Mouse (Mus musculus) adrenal gland, postnatal 0 days (tissue): ENCODE results near the gene Zfhx2. TPM values are rescaled to one million over a fixed set of nuclear protein-coding genes. Genes with fewer than 3 reads are reported as not detected.

Source experiments
- polyA plus RNA-seq: library from polyadenylated mRNA; unstranded; fragments of >200 nt; fragmentation: Nextera tagmentation; extraction: Ambion mirVana; gene quantifications from 2 replicates; pipeline ENCODE4 v1.2.1, GENCODE M21; 2015

Gene Zfhx2
- 4.4 and 6.0 TPM in 2 replicates for polyA plus RNA-seq

GRCm38 (mm10) chr14:55092011-55092577, at the start of gene Zfhx2:
Zfhx2 (minus strand) TSS chr14:55092324.

DNA sequence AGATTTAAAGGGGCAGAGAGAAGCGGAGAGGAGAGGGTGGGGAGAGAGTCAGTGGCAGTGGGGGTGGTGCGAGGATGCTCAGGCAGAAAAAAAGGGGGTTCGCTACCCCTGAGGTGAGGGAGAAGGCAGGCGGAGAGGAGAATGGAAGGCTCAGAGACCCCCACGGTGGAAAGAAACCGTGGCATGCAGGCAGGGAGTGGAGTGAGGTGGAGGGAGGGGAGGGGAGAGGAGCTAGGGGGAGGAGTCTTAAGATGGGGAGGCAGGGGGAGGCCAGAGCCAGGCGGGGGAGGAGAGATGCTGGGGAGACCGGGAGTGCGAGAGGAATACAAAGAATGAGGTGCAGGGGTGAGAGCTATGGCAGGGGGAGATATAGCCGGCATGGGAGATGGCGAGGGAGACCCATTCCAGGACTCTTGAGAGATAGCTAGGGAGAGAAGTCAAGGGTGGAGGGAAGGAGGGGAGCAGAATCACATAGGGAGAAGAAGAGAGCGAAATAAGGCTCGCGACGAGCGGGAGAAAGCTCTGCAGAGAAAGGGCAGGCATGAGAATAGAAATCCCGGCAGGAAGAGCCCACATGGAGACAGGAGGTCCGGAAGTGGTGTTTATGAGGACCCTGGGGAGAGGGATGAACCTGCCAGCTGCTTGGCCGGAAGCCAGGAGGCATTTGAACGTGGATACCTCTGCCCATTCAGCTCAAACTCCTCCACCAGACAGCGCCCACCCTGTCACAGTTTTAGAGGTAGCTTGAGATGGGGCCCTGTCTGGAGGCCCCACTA, 24.5 kb upstream of the Zfhx2 start, which contains the start of gene Jph4:
Jph4 (minus strand) TSS at position 511 of the 776 bp plus-strand sequence.

GRCm38 (mm10) chr14:55105836-55106809, 14.0 kb upstream of the Zfhx2 start, which contains the start of gene Ap1g2:
Ap1g2 (minus strand) TSS chr14:55106593.

GRCm38 (mm10) chr14:55094704-55095231, 2.6 kb upstream of the Zfhx2 start, which contains the start of gene Thtpa:
Thtpa (plus strand) TSS chr14:55094784.

DNA sequence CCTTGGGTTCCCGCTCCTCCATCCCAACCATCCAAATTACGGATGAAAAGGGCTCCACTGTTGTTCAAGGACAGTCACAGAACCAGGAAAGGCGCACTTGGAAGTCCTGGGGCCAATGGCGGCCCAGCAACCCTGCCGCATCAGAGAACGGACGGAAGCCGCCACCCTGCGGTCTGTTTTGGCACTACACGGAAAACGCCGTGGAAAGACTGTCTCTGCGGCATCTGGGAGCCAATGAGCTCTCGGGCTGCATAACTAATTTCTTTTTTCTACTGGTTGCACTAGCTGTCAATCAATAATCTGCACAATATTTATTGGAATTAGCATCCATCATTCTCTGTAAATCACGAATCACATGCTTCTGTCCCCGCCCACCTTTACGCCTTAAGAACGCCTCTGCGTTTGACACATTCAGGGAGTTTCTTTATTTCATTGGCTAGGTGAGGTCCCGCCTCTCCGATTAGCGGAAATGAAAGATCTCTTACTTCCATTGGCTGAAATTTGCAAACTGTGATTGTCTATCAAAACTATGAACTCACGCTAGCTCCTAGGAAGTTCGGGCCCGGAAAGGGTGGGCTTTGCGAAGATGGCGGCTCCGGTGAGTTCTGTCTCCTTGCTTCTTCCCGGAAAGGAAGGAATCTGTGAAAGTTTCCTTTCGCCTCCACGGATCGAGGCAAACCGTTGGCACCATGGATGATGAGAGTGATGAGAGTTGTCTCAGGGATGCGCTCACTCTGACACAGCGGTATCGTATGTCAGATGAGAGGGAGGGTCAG, 76.9 kb downstream of the Zfhx2 start, which contains the start of gene Ngdn:
Ngdn (plus strand) TSS at position 464 of the 776 bp plus-strand sequence.

Other genes starting within 250 kb of the Zfhx2 start
- 5.6 and 9.5 TPM in 2 replicates for gene Homez, start 221.4 kb downstream of the Zfhx2 start, polyA plus RNA-seq
- gene Ppp1r3e, start 214.8 kb downstream of the Zfhx2 start, polyA plus RNA-seq: 1.6 and 1.8 TPM in 2 replicates
- 3.2 and 4.3 TPM in 2 replicates for gene Bcl2l2, start 208.9 kb downstream of the Zfhx2 start, polyA plus RNA-seq
- 2.8 TPM in 1 of 2 replicates, not detected in the other for gene Gm20521, start 208.9 kb downstream of the Zfhx2 start, polyA plus RNA-seq
- 56.6 and 88.0 TPM in 2 replicates for gene Pabpn1, start 199.8 kb downstream of the Zfhx2 start, polyA plus RNA-seq
- 47.4 and 48.2 TPM in 2 replicates for gene Slc22a17, start 179.2 kb downstream of the Zfhx2 start, polyA plus RNA-seq
- gene Efs, start 166.2 kb downstream of the Zfhx2 start, polyA plus RNA-seq: 10.4 and 13.2 TPM in 2 replicates
- 0.32 TPM in 1 of 2 replicates, not detected in the other for gene Il25, start 159.6 kb downstream of the Zfhx2 start, polyA plus RNA-seq
- 5.5 and 12.5 TPM in 2 replicates for gene Cmtm5, start 156.1 kb downstream of the Zfhx2 start, polyA plus RNA-seq
- 1.1 and 3.5 TPM in 2 replicates for gene Myh6, start 125.4 kb downstream of the Zfhx2 start, polyA plus RNA-seq
- not detected in 2 replicates for gene Gm17428, start 115.4 kb downstream of the Zfhx2 start, polyA plus RNA-seq
- gene Myh7, start 97.7 kb downstream of the Zfhx2 start, polyA plus RNA-seq: 1.7 and 2.2 TPM in 2 replicates
- gene Ngdn, start 76.9 kb downstream of the Zfhx2 start, polyA plus RNA-seq: 77.4 and 82.0 TPM in 2 replicates
- gene Thtpa, start 2.5 kb upstream of the Zfhx2 start, polyA plus RNA-seq: 13.7 and 16.6 TPM in 2 replicates
- 10.0 and 17.4 TPM in 2 replicates for gene Ap1g2, start 14.3 kb upstream of the Zfhx2 start, polyA plus RNA-seq
- gene Jph4, start 24.6 kb upstream of the Zfhx2 start, polyA plus RNA-seq: 3.6 and 7.0 TPM in 2 replicates
- 0.37 and 0.41 TPM in 2 replicates for gene Dhrs2, start 129.7 kb upstream of the Zfhx2 start, polyA plus RNA-seq